ENCODE assay signal across 8 mouse cellular contexts in the genomic region with DNA sequence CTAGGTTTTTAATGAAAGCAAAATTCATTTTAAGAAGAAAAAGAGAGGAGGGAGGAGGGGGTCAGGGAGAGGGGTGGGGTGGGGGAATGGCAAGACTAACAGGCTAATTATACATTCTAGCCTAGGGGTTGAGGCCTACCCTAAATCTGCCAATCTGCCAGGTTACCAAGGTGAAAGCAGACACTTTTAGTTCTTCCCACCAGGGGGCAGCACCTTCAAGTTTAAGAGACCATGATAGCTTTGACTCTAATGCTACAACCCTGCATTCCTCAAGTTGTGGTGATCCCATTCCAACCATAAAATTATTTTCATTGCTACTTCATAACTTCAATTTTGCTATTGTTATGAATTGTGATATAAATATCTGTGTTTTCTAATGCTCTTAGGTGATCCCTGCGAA. TPM values are rescaled to one million over a fixed set of nuclear protein-coding genes. Genes with fewer than 3 reads are reported as not detected.
A peak's percentile ranks its signal among the peaks of the same experiment; 100 is the strongest.
DNase-seq lines count a peak whose midpoint lies in the region; ATAC-seq and TF ChIP-seq lines count a peak whose summit lies in the region.

No protein-coding gene starts in this region.

- no peak overlapping the region for H3K27ac ChIP-seq in intestine, embryonic 14.5 days (ENCODE audit: low read depth)
- H3K27ac ChIP-seq in intestine, embryonic 15.5 days = no peak overlapping the region
- H3K27ac ChIP-seq in intestine, postnatal 0 days (ENCODE audit: low read depth, low read length) = no peak overlapping the region

- H3K27me3 ChIP-seq in intestine, embryonic 14.5 days (replicated peaks; ENCODE audit: control insufficient read depth, insufficient read depth, low read length) = no peaks in the 10 kb centered on the region
- H3K27me3 ChIP-seq in intestine, embryonic 15.5 days (replicated peaks) = no peaks in the 10 kb centered on the region
- no peaks in the 10 kb centered on the region for H3K27me3 ChIP-seq in intestine, postnatal 0 days (replicated peaks; ENCODE audit: control insufficient read depth, insufficient read depth, low read length)

- peak; percentile 62; the same call in 1 of the 2 replicates for ATAC-seq in intestine, embryonic 14.5 days (replicated peaks; ENCODE audit: low FRiP score, low TSS enrichment, low read depth)
- ATAC-seq in intestine, embryonic 15.5 days = no peak
- ATAC-seq in intestine, postnatal 0 days = no peak

- H3K9ac ChIP-seq in intestine, embryonic 14.5 days (ENCODE audit: low read length) = no peak overlapping the region
- H3K9ac ChIP-seq in intestine, embryonic 15.5 days = no peak overlapping the region
- no peak overlapping the region for H3K9ac ChIP-seq in intestine, postnatal 0 days (ENCODE audit: low read depth, low read length)

- intact Hi-C loops in left cerebral cortex, postnatal 36 days (cut with DNase I) = loop anchor here (2.0 kb wide), 1 partner anchor 100 kb away; no protein-coding TSS in a partner anchor

- H3K4me2 ChIP-seq in intestine, embryonic 14.5 days (ENCODE audit: low read length) = no peak overlapping the region
- no peak overlapping the region for H3K4me2 ChIP-seq in intestine, embryonic 15.5 days (replicated peaks)
- H3K4me2 ChIP-seq in intestine, postnatal 0 days (replicated peaks; ENCODE audit: low read depth) = no peak overlapping the region

- TF ChIP-seq CTCF in intestine, postnatal 0 days (IDR thresholded peaks at IDR 0.05; ENCODE audit: low read depth) = peak; percentile 84

- no peaks in the 10 kb centered on the region for H3K9me3 ChIP-seq in intestine, embryonic 14.5 days (ENCODE audit: control insufficient read depth, low read length)
- no peaks in the 10 kb centered on the region for H3K9me3 ChIP-seq in intestine, embryonic 15.5 days
- no peaks in the 10 kb centered on the region for H3K9me3 ChIP-seq in intestine, postnatal 0 days (ENCODE audit: control insufficient read depth)

- peak; percentile 83 for DNase-seq in intestine, embryonic 14.5 days (ENCODE audit: low spot score)
- DNase-seq in c-Kit-positive CD71-positive TER-119-positive erythroid progenitor cells, embryonic 14.5 days (ENCODE audit: low spot score) = peak; percentile 67
- DNase-seq in forelimb bud, embryonic 11.5 days (ENCODE audit: low read depth, low spot score) = peak; percentile 79
- peak; percentile 55 to 65 for DNase-seq in left cerebral cortex, postnatal 36 days (ENCODE audit: low spot score in 2 of 2)
- peak; percentile 68 to 74 for DNase-seq in natural killer cell, adult 2 months (ENCODE audit: low spot score in 2 of 2)
- peak; percentile 33 for DNase-seq in testis, postnatal 14 days (ENCODE audit: low spot score)

- no peaks in the 10 kb centered on the region for H3K36me3 ChIP-seq in intestine, embryonic 14.5 days (ENCODE audit: control insufficient read depth, insufficient read depth, low read length)
- H3K36me3 ChIP-seq in intestine, embryonic 15.5 days = no peaks in the 10 kb centered on the region
- no peaks in the 10 kb centered on the region for H3K36me3 ChIP-seq in intestine, postnatal 0 days (ENCODE audit: control insufficient read depth, insufficient read depth)

- no peak overlapping the region for H3K4me3 ChIP-seq in intestine, embryonic 14.5 days (ENCODE audit: low read depth, low read length)
- no peak overlapping the region for H3K4me3 ChIP-seq in intestine, embryonic 15.5 days (replicated peaks)
- no peak overlapping the region for H3K4me3 ChIP-seq in intestine, postnatal 0 days (ENCODE audit: low read depth, low read length)

- H3K4me1 ChIP-seq in intestine, embryonic 14.5 days (replicated peaks; ENCODE audit: control insufficient read depth, insufficient read depth, low read length) = no peaks in the 10 kb centered on the region
- no peaks in the 10 kb centered on the region for H3K4me1 ChIP-seq in intestine, embryonic 15.5 days (replicated peaks)
- H3K4me1 ChIP-seq in intestine, postnatal 0 days (replicated peaks; ENCODE audit: control insufficient read depth, insufficient read depth, low read length) = no peaks in the 10 kb centered on the region

- WGBS in intestine, embryonic 14.5 days = 68% methylated on average over 1 of the region's 1 CpGs
- 72% methylated on average over 1 of the region's 1 CpGs for WGBS in intestine, embryonic 15.5 days
- WGBS in intestine, postnatal 0 days = 68% methylated on average over 1 of the region's 1 CpGs

RNA-seq across cellular contexts. Expression of a gene that starts 6.5 kb away (rescaled TPM):
- polyA plus RNA-seq in intestine, embryonic 14.5 days (2014; fragmentation: Nextera tagmentation; extraction: Ambion mirVana) = not detected in 2 replicates
- not detected in 2 replicates for polyA plus RNA-seq in intestine, embryonic 15.5 days (2015; fragmentation: Nextera tagmentation; extraction: Ambion mirVana)
- polyA plus RNA-seq in intestine, postnatal 0 days (2015; fragmentation: Nextera tagmentation; extraction: Ambion mirVana) = not detected in 2 replicates
- under 1 TPM in 1 of 2 experiments, not detected in 1; 0.29 TPM for total RNA-seq in left cerebral cortex, postnatal 36 days (2021)

RNA-seq across cellular contexts. Expression of a gene that starts 44.7 kb away (rescaled TPM):
- 15.0 and 16.7 TPM in 2 replicates for polyA plus RNA-seq in intestine, embryonic 14.5 days (2014; fragmentation: Nextera tagmentation; extraction: Ambion mirVana)
- polyA plus RNA-seq in intestine, embryonic 15.5 days (2015; fragmentation: Nextera tagmentation; extraction: Ambion mirVana) = 11.3 and 13.1 TPM in 2 replicates
- polyA plus RNA-seq in intestine, postnatal 0 days (2015; fragmentation: Nextera tagmentation; extraction: Ambion mirVana) = 4.3 and 4.5 TPM in 2 replicates
- 10 to 100 TPM; 10.8 to 12.2 TPM for total RNA-seq in left cerebral cortex, postnatal 36 days (2021)

Comparison
In these comparisons a context has a peak if more than half of its experiments do, and no peak if none do; other contexts are left out.
1. DNase-seq: peak in every context shown above with its lines; median percentile 83 in intestine, embryonic 14.5 days; 79 in forelimb bud, embryonic 11.5 days; 71 in natural killer cell, adult 2 months; 67 in c-Kit-positive CD71-positive TER-119-positive erythroid progenitor cells, embryonic 14.5 days; 60 in left cerebral cortex, postnatal 36 days; 33 in testis, postnatal 14 days.